Mouse (Mus musculus): ENCODE data around the gene Tmub2.
A peak's percentile ranks its signal among the peaks of the same experiment; 100 is the strongest.

DNA sequence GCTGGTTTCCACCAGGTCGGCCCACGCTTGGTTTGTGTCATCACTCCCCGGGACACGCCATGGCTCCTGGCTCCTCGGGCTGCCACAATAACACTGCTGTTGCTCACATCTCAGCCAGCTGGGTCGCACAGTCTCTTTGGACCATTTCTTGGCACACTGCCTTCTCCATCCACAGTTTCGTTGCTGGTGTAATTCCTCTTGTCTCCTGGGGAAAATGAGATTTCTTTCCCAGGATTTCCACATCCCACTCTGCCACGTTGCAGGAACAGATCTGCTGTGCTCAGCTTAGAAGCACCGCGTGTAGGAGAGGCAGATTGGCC lies 35.9 kb downstream of the Tmub2 start:
- TF ChIP-seq CTCF (IDR thresholded peaks at IDR 0.05) (peak; percentile 48), EP300 (IDR thresholded peaks at IDR 0.05) (no peak)
